Mouse (Mus musculus): ENCODE measurements around the gene Syt13. TPM values are rescaled to one million over a fixed set of nuclear protein-coding genes. Genes with fewer than 3 reads are reported as not detected.

Gene Syt13
- polyA plus RNA-seq, 1 experiment = 1.6 TPM

DNA sequence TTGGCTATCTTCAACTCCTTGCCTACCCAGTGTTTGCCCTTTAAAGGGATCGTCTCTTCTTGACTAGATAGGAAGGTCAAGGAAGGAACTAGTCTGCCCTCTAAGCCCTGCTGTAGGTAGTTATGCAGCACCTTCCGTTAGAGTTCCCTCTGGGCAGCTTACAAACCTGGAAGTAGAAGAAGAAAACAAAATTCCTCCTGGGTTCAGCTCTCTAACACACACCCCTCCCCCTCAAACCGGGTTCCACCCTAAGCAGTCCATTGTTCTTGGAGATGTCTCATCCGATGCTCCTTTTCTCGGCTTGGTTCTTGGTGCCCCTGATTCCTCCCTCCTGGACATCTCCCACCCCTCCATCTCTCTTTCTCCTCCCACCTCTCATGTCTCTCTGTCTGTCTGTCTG, 14.8 kb downstream of the Syt13 start:
- H3K4me3 ChIP-seq (ENCODE audit: insufficient read depth, low read depth, low read length) = no peak overlapping the region
- TF ChIP-seq POLR2A (IDR thresholded peaks at IDR 0.05; ENCODE audit: low read depth, low read length) = no peak
- no peak for TF ChIP-seq CTCF (conservative IDR thresholded peaks at IDR 0.05; ENCODE audit: insufficient read depth, insufficient read length, low read depth, low read length)
- no peak overlapping the region for H3K27ac ChIP-seq (ENCODE audit: insufficient read depth, low read depth, low read length)
- DNase-seq = no peak
- H3K4me1 ChIP-seq (ENCODE audit: control insufficient read depth, insufficient read depth, low read length) = no peaks in the 10 kb centered on the region
- H3K27me3 ChIP-seq (replicated peaks; ENCODE audit: control insufficient read depth, insufficient read depth, low read length) = no peaks in the 10 kb centered on the region
- 80% methylated on average over 5 of the region's 5 CpGs for WGBS
- H3K36me3 ChIP-seq (ENCODE audit: control insufficient read depth, insufficient read depth, low read length) = no peaks in the 10 kb centered on the region

DNA sequence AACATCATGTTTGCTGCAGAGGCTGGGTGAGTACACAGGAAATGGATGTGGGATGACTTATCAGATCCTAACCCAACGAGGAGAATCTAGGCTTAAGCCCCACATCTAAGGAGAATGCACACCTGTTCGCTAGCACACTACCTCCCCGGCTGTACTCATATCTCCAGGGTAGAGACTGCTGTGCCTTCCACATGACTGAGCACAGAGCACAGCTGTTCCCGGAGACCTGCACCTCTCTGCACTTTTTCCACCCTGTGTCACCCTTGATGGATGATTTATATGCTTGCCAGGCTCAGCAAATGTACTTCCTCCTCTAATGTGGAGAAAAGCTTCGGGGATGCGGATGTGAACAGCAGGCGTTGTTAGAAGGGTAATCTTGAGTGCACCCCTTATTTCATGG, 16.2 kb downstream of the Syt13 start:
- WGBS = 22% methylated on average over 7 of the region's 7 CpGs
- Histone ChIP-seq H3K4me1 (ENCODE audit: control insufficient read depth, insufficient read depth, low read length) (no peaks in the 10 kb centered on the region), H3K27me3 (replicated peaks; ENCODE audit: control insufficient read depth, insufficient read depth, low read length) (no peaks in the 10 kb centered on the region), H3K4me3 (ENCODE audit: insufficient read depth, low read depth, low read length) (no peak overlapping the region), H3K36me3 (ENCODE audit: control insufficient read depth, insufficient read depth, low read length) (no peaks in the 10 kb centered on the region), H3K27ac (ENCODE audit: insufficient read depth, low read depth, low read length) (no peak overlapping the region)
- TF ChIP-seq CTCF (conservative IDR thresholded peaks at IDR 0.05; ENCODE audit: insufficient read depth, insufficient read length, low read depth, low read length) (no peak), POLR2A (IDR thresholded peaks at IDR 0.05; ENCODE audit: low read depth, low read length) (no peak)
- DNase-seq = no peak

GRCm38 (mm10) chr2:92933379-92933778, 18.5 kb downstream of the Syt13 start:
- Histone ChIP-seq H3K27me3 (replicated peaks; ENCODE audit: control insufficient read depth, insufficient read depth, low read length) (no peaks in the 10 kb centered on the region), H3K4me3 (ENCODE audit: insufficient read depth, low read depth, low read length) (no peak overlapping the region), H3K36me3 (ENCODE audit: control insufficient read depth, insufficient read depth, low read length) (no peaks in the 10 kb centered on the region), H3K4me1 (ENCODE audit: control insufficient read depth, insufficient read depth, low read length) (no peaks in the 10 kb centered on the region), H3K27ac (ENCODE audit: insufficient read depth, low read depth, low read length) (no peak overlapping the region)
- DNase-seq = no peak
- 85% methylated on average over 6 of the region's 6 CpGs for WGBS
- TF ChIP-seq POLR2A (IDR thresholded peaks at IDR 0.05; ENCODE audit: low read depth, low read length) = no peak
- TF ChIP-seq CTCF (conservative IDR thresholded peaks at IDR 0.05; ENCODE audit: insufficient read depth, insufficient read length, low read depth, low read length) = no peak

DNA sequence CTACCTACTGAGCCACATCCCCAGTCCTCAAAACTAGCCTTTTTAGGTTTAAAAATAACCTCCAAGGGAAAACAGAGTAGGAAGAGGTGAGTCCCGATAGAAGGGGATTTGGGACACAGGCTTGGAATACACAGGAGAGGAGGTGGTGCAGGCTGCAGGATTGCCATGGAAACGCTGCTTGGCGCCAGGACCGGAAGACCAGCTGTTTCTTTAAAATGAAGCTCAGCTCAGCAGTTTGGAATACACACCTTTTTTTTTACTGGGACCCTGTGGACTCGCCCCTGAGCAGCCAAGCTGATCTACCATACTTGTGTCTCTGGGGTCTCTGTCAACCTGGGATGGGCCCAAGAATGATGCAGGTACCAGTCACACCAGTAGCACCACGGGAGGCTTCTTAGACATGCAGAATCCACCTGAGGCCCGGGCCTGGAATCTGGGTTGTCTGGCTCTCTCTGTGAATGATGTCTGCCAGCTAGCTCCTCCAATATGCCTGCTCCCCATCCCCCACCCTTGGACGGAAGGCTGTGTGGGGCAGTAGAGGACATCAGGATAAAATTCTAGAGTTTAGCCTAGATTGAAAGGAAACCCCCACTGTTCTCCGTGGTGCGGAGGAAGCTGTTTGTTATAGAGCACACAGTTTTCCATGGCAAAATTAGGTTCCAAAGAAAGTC, 19.5 kb downstream of the Syt13 start:
- H3K27me3 ChIP-seq (replicated peaks; ENCODE audit: control insufficient read depth, insufficient read depth, low read length) = no peaks in the 10 kb centered on the region
- DNase-seq = no peak
- H3K4me3 ChIP-seq (ENCODE audit: insufficient read depth, low read depth, low read length) = no peak overlapping the region
- TF ChIP-seq POLR2A (IDR thresholded peaks at IDR 0.05; ENCODE audit: low read depth, low read length) (no peak), CTCF (conservative IDR thresholded peaks at IDR 0.05; ENCODE audit: insufficient read depth, insufficient read length, low read depth, low read length) (no peak)
- no peaks in the 10 kb centered on the region for H3K36me3 ChIP-seq (ENCODE audit: control insufficient read depth, insufficient read depth, low read length)
- H3K4me1 ChIP-seq (ENCODE audit: control insufficient read depth, insufficient read depth, low read length) = no peaks in the 10 kb centered on the region
- 39% methylated on average over 10 of the region's 10 CpGs for WGBS
- H3K27ac ChIP-seq (ENCODE audit: insufficient read depth, low read depth, low read length) = no peak overlapping the region

DNA sequence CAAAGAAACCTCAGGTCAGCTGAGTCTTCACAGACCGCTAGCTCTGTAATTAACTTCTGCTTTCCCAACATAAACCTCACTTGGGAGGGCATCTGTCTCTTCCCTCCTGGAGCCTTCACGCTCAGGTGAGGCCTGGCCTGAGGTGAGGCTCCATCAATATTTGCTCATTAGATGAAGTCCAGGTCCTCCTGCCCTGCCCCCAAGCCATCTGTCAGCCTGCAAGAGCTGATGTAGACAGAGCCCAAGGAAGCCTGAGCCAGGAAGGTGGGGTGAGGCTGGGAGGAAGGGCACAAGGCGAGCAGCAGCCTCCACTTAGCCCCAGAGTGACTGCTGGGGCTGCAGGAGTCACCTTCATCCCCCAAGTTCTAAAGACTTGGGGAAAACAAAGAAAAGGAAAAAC, 20.6 kb downstream of the Syt13 start:
- Histone ChIP-seq H3K36me3 (ENCODE audit: control insufficient read depth, insufficient read depth, low read length) (no peaks in the 10 kb centered on the region), H3K4me1 (ENCODE audit: control insufficient read depth, insufficient read depth, low read length) (no peaks in the 10 kb centered on the region), H3K4me3 (ENCODE audit: insufficient read depth, low read depth, low read length) (no peak overlapping the region), H3K27ac (ENCODE audit: insufficient read depth, low read depth, low read length) (no peak overlapping the region), H3K27me3 (replicated peaks; ENCODE audit: control insufficient read depth, insufficient read depth, low read length) (no peaks in the 10 kb centered on the region)
- no peak for TF ChIP-seq CTCF (conservative IDR thresholded peaks at IDR 0.05; ENCODE audit: insufficient read depth, insufficient read length, low read depth, low read length)
- WGBS = 65% methylated on average over 3 of the region's 3 CpGs
- no peak for DNase-seq

GRCm38 (mm10) chr2:92938063-92938462, 23.2 kb downstream of the Syt13 start:
- 69% methylated on average over 5 of the region's 5 CpGs for WGBS
- H3K27me3 ChIP-seq (replicated peaks; ENCODE audit: control insufficient read depth, insufficient read depth, low read length) = no peaks in the 10 kb centered on the region
- TF ChIP-seq CTCF (conservative IDR thresholded peaks at IDR 0.05; ENCODE audit: insufficient read depth, insufficient read length, low read depth, low read length) (no peak), POLR2A (IDR thresholded peaks at IDR 0.05; ENCODE audit: low read depth, low read length) (no peak)
- no peaks in the 10 kb centered on the region for H3K36me3 ChIP-seq (ENCODE audit: control insufficient read depth, insufficient read depth, low read length)
- H3K27ac ChIP-seq (ENCODE audit: insufficient read depth, low read depth, low read length) = no peak overlapping the region
- DNase-seq = no peak
- H3K4me1 ChIP-seq (ENCODE audit: control insufficient read depth, insufficient read depth, low read length) = no peaks in the 10 kb centered on the region
- no peak overlapping the region for H3K4me3 ChIP-seq (ENCODE audit: insufficient read depth, low read depth, low read length)

- no peaks in the 10 kb centered on the region for H3K4me1 ChIP-seq (ENCODE audit: control insufficient read depth, insufficient read depth, low read length)
- no peaks in the 10 kb centered on the region for H3K27me3 ChIP-seq (replicated peaks; ENCODE audit: control insufficient read depth, insufficient read depth, low read length)
- TF ChIP-seq POLR2A (IDR thresholded peaks at IDR 0.05; ENCODE audit: low read depth, low read length) = no peak
- 96% methylated on average over 7 of the region's 7 CpGs for WGBS
- H3K27ac ChIP-seq (ENCODE audit: insufficient read depth, low read depth, low read length) = no peak overlapping the region
- no peak overlapping the region for H3K4me3 ChIP-seq (ENCODE audit: insufficient read depth, low read depth, low read length)
- no peaks in the 10 kb centered on the region for H3K36me3 ChIP-seq (ENCODE audit: control insufficient read depth, insufficient read depth, low read length)
- DNase-seq = no peak
These were observed 23.9 kb downstream of the Syt13 start for GRCm38 (mm10) chr2:92938827-92939226.

Measured in kidney, adult 2 months (tissue).